Mouse (Mus musculus) monocyte, adult 5-6 weeks (primary cell): ENCODE data around the gene Srl. TPM values are rescaled to one million over a fixed set of nuclear protein-coding genes. Genes with fewer than 3 reads are reported as not detected.
A peak's percentile ranks its signal among the peaks of the same experiment; 100 is the strongest.
"Not testable (repeated sequence)": the region's sequence is repeated elsewhere in the genome, so short reads cannot be mapped to it uniquely, and the experiment has no call there.

Source experiments
- ATAC-seq: fragments of 153-309, 156-312 bp; replicated peaks from 2 replicates; pipeline ENCODE4 v1.8.0; 2017; ENCODE audit warnings: mild to moderate bottlenecking; ENCODE audit not compliant: low TSS enrichment, insufficient number of reproducible peaks, severe bottlenecking, poor library complexity, low FRiP score
- total RNA-seq: library from RNA; stranded (forward); fragments of 200-1000, 200-491, 200-594 nt; gene quantifications from 3 replicates; pipeline ENCODE4 v1.2.3, GENCODE M21; 2017

The Srl gene
- total RNA-seq = 0.29 to 0.38 TPM in 2 of 3 replicates, not detected in the other

DNA sequence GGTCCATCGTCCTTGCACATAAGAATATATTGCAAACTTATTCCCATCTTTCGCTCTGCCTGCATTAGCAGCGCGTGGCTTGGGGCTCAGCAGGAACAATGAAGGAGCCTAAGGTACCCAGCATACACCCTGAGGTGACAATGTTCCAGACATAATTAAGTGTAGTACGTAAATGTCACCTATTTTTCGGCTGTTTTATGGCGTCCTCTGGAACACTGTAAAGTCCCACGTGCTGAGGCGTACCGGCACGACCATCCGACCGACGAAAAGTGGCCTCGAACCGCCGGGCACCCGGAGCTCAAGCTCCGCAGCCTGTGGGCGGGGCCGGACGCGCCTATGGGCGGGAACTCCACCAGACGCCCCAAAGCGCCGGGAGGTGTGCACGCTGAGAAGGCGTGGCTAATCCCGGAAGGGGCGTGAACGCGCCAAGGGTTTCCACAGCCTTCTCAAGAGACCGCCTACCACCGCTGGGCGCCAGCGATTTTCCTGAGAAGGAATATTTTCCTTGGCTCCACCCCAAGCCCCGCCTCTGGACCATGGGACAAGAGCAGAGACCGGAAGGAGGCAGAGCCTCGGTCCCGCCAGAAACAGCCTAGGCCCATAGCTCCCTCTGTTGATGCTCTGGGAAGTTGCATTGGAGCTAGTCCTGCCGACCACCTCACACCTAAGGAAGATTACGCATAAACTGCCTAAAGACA is at the start of gene Srl:
TSS of gene Srl (minus strand) at position 316 of the 698 bp plus-strand sequence.
- ATAC-seq = peak; percentile 93

DNA sequence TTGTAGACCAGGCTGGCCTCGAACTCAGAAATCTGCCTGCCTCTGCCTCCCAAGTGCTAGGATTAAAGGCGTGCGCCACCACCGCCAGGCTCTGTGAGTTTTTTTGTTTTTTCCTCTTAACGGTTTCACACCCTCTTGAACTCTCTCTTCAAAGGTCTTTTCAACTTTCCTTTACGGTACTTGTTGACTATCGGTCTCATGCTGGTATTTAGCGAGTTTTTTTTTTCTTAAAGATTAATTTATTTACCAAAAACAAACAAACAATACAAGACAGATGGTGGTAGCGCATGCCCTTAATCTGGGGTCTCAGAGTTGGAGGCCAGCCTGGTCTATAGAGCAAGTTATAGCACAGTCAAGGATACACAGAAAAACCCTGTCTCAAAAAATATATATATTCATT is 48.6 kb upstream of the Srl start:
- no peak for ATAC-seq

DNA sequence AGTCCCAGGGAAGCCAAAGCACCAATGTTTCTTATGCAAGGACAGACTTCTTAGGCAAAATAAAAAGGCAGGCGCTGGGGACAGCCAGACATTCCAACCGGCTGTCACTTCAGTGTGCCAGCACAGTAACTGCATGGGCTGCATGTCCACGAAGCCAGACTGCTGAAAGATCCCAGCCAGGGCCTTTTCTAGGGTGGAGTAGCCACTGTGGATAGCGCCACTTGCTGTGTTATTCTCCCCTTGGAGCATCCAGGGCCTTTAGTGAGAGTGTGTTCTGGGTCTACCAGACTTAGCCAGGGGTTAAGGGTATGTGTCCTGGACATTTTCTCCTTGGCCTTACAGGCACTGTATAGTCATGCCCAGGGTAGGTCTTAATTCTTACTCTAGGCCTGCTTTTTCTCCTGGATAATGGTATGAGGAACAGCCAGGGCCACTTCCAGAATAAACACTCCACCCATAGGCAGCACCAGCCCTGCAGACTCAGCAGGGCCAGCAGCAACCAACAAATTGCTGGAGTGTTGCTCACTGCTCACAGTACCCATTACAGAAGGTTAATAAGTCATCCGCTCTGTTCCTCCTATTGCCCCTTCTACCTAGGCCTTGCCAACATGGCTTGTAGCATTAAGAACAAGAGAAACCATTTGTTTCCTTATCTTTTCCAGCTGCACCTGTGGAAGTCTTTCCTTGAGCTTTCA is 46.0 kb upstream of the Srl start:
- no peak for ATAC-seq

DNA sequence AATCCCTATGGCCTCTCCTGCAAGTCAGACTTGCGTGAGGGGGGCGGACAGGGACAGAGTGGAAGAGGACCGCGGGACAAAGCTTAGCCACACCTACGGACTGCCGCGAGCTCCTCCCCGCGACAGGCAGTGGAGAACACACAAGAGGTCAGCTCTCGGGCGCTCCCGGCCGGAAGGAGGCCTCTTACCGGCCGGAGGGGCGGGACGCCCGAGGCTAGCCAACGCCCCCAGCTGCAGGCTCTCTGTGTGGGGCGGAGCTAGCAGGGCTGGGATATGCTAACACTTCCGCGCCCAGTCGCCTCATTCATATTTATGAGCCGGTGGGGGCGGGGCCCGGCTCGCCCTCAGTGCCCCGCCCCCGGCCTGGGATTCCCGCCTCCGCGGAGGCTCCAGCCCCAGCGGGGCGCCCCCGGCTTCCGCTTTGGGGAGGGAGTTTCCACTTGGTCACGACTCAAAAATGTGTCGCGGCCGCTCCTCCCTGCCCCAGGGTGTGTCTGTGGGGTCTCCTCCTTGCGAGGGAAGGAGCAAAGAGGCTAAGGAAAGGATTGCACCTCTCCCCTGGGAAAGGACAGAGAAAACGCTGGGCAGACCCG is 45.0 kb upstream of the Srl start:
- ATAC-seq = peak; percentile 95

DNA sequence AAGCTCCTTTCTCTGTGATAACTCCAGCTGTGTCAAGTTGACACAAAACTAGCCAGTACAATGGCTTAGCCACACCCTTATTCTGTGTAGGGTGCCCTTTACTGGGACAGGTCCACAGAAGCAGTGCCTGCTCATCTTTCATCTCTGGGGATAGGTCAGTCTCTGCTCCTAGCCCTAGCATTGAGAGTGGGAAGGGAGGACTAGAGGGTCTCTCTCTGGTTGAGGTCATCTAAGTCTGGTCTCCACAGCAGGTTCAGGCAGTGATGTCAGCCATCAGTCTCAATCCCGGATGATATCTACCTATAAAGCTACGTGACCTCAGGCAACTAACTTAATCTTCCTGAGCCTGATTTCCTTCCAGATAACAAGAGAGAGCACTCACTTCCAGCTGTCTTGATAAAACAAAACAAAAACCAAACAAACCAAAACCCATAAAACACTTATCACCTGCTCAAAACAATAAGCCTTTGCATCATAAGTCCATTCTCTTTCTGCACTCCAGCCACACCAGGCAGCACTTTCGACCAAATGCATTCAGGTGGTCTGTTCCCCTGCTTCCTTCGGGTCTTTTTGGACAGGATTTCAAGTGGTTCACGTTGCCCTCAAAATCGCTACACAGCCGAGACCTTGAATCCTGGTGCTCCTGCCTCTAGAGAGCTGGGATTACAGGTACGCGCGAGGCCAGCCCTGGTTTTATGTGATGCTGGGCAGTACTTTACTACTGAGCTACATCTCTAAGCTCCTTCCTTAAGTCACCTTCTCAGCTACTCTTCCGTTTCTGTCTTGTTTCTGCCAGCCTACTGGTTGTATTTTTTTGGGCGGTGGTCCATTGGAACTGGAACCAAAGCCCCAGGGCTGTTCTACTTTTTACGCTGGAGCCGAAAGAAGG is 44.3 kb upstream of the Srl start:
- peak; percentile 10; the same call in 1 of the 2 replicates for ATAC-seq

DNA sequence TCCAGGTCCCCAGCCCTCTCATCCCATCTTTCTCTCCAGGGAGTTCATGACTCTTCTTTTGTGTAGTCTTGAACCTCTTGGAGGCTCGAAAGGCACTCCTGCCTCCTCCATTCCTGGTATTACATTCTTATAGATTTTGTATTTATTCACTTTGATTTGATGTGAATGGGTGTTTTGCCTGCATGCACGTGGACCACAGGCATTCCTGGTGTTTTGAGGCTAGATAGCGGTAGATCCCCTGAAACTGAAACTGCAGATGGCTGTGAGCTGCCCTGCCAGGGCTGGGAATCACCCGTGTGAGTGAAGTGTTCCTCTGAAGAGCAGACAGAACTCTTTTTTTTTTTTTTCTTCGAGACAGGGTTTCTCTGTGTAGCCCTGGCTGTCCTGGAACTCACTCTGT is 42.8 kb upstream of the Srl start:
- no peak for ATAC-seq

DNA sequence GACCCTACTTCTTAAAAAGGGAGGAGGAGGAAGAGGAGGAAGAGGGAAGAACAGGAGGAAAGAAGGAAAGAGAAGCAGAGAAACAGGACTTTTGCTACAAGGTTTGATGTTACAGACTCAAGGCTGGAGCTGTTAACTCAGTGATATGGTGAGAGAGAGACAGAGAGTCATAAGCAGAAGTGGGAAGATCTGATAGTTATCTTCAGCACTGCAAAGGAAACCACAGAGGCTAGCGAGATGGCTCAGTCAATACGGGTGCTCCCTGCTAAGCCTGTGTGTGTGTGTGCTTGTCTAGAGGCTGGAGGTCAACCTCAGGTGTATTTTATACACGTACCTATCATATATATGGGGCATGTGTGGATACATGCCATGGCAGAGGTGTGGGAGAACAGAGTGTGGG is 42.2 kb upstream of the Srl start:
- ATAC-seq = no peak

DNA sequence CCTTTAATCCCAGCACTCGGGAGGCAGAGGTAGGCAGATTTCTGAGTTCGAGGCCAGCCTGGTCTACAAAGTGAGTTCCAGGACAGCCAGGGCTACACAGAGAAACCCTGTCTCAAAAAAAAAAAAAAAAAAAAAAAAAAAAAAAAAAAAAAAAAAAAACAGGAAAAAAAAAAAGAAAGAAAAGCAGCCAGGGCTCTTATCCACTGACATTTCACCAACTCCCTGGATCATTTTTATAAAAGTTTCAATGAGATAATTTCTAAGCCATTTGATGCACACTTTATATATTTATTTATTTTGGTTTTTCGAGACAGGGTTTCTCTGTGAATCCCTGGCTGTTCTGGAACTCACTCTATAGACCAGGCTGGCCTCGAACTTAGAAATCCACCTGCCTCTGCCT is 39.6 kb upstream of the Srl start:
- ATAC-seq = not testable (repeated sequence)

DNA sequence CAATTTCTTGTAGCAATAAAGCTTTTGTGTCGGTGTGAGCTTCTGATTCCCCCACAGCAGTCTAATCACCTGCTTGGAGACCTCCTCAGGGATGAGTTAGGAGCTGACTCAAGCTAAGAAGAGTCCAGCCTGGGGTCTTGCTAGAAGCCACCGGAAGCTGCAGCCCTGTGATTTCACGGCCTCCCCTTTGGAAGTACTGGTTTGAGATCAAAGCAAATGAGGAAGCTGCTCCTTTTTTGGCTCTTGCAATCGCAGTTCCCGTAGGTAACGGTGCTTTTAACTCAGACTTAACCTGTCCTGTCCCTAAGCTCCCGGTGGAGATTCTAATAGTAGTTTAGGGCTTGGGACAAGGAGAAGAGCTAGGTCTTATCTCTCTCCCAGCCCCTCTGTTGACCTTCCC is 37.0 kb upstream of the Srl start:
- no peak for ATAC-seq

DNA sequence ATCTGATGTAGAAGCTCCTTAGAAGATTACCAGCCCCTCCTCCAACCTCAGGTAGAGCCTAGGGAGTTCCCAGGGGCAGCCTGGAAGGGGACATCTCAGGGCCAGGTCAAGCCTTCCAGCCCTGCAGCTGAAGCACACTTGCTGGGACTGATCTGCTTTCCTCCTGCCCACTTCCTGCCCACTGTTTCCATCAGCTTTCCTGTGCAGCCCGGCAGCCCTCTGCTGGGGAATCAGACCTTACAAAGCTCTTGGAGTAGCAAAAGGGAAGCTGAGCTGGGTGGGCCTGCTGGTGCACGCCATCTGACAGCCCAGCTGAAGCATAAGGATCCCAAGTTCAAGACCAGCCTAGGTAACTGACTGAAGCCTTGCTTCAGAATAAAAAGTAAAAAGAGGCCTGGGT is 35.3 kb upstream of the Srl start:
- ATAC-seq = no peak

DNA sequence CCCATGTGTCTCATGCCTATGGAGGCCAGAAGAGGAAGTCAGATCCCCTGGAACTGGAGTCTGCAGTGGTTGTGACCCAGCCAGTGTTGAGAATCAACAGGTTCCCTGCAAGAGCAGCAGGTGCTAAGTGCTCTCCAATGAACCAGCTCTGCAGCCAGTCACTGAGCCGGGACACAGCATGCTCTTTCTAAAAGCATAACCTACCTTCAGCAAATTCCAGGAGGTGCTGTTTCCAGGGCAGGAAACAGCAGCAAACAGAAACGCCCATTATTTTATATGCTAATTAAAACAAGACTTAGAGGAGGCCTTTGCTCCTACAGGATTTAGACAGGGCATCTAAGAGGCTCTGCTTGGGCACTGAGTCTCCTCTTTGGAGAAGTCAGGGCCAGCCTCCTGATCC is 34.4 kb upstream of the Srl start:
- no peak for ATAC-seq

DNA sequence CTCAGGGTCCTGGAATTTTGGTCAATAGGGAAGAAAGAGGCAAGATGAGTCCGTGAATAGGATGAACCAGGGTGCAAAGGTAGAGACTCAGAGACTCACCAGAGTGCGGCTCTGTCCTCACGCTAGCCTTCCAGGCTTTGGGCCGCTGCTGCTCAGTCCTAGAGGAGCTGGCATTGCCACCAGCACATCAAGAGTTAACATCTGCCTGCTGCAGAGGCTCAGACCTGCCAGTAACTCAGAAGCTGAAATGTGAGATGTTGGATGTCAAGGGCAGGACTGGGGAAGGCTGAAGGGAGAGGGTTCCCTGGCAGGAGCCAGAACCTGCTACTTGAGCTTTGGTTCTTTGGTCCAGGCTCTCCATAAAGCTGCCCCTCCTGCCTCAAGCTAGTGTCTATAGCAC is 29.1 kb upstream of the Srl start:
- ATAC-seq = no peak

DNA sequence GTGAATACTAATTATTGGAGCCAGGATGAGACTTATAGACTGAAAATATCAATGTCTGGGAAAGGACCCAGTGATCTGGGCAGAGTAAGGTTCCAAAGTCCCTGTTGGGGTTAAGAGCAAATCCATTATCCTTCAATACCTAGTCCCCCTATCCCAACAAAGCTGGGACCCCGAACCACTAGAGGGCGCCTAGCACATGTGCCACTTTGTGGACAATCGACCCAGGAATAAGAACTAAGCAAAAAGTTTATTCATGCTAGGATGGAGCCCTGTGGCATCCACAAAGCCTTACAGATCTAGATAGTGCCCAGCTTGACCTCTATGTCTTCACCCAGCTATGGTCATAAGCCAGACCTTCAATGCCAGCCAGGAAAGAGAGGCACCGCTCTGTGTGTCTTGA is 26.3 kb upstream of the Srl start:
- peak; percentile 62; the same call in 1 of the 2 replicates for ATAC-seq

DNA sequence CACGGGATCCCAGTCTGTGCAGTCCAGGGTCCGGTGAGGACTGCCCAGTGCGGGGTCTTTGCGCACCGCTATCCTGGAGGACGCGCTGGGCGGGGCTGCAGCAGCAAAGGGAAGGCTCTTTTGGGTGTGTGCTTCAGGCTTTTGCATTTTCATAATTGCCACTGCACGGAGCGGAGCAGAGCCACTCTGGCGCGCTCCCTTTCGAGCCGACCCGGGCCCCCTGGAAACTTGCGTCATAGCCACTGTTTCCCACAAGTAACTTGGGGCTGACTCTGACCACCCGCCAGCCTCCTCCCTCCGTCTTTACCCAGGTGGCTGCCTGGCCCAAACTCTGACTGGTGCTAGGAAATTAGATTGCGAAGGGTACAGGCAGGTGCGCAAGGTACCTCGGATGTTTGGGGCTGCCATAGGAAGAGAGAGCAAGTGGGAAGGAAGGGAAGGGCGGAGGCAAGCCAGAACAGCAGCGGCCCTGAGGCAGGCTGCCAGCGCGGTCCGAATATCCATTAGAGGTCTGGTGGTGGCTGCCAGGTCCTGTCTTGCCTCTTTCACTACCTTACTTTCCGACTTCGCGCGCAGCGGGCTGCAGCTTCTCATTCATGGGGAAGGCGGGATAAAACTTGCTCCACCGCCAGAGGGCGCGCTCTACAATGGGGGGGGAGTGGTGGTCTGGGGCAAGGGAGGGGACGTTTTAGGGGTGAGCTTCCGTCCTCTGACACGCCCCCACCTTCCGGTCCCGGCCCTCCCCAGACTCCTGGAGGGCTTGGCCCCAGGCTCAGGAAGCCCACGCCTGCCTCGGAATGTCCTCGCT is 18.7 kb upstream of the Srl start:
- ATAC-seq = peak; percentile 14

DNA sequence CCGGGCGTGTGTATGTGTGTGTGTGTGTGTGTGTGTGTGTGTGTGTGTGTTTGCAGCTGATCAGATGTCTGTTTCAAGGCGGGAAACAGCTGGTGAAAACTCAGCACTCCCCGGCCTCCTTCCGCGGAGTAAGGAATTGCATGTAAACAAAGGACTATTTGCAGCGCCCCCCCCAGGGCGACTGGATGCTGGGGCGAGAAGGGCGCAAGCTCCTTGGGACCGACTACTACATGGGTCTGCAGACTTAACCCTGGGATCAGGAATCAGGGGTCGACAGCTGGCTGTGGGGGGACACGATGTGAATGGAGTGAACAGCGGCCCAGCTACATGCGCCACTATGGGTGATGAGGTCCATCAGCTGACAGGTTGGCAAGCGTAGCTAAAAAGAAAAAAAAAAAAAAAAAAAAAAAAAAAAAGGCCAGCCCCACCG is 18.1 kb upstream of the Srl start, which contains the start of gene Tfap4:
TSS of gene Tfap4 (minus strand) at position 140 of the 430 bp plus-strand sequence.
- peak; percentile 27; the same call in 1 of the 2 replicates for ATAC-seq

DNA sequence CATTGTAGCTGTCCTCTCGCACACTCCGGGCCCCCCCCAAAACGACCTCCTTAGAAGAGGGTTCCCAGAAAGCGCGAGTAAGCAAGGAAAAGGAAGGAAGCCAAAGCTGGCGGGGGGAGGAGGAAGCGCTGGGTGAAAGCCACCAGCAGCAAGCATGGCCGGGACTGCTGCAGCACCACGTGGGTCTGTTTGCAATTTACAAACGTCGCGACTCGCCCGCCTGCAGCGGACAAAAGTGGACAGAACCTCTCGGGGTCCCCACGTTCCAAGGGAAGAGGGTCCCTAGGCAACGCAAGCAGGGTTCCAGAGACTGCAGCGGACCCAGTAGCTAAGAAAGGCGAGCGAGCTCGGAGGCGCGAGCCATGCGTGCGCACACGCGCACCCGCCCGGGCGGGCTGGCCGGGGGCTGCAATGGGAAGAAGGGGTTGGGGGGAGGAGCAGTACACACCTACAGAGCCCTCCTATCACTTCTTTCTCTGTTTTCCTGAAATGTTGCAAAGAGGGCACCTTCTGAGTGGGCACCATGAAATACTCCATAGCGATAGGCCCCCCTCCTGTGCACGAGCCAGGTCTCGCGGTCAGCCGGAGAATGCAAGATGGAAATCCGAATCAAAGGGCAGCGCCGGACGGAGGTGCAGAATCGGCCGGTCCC is 17.5 kb upstream of the Srl start:
- ATAC-seq = peak; percentile 10; the same call in 1 of the 2 replicates

DNA sequence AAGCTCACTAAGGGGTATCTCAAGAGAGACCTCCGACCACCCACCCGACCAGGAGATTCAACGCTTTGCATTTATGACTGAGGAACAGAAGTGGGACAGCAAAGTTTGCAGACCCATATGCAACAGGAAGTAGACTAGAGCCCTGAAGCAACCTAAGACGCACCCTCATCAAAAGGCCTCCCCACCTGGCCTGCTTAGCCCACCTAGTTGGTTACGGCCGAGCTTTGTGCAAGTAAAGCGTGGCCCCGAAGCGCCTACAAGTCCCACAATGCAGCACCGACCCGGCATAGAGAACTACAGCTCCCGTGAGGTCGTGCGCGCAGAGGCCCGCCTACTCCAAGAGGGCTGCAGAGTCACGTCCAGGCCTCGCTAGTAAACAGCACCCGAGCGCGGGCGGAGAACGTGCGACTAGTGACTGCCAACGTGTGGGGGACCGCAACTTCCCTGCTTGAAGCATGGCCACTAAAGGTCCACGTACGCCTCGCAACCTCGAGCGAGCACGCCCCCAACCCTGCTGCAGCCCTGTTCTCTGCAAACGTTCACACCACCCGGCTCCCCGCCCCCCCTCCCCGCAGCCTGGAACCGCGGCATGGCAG is 16.9 kb upstream of the Srl start:
- peak; percentile 85 for ATAC-seq
